ENCODE assay signal across 8 mouse cellular contexts in genomic region chr12:55831101-55831500, GRCm38 (mm10). TPM values are rescaled to one million over a fixed set of nuclear protein-coding genes. Genes with fewer than 3 reads are reported as not detected.
DNase-seq lines count a peak whose midpoint lies in the region; TF ChIP-seq lines count a peak whose summit lies in the region.
"Had no signal": no experiment of that assay in that cellular context is flagged by ENCODE, and none has a peak within 500 bp of the region (broad histone marks: within the 10 kb centered on the region; RNA-seq: fewer than 3 reads in every experiment).

No protein-coding gene starts in this region.

- H3K9me3 ChIP-seq in MEL (replicated peaks; ENCODE audit: insufficient read depth, low read length), result no peaks in the 10 kb centered on the region
- H3K9me3 ChIP-seq: hindbrain, embryonic 15.5 days had no signal

- H3K4me3 ChIP-seq in C2C12 (ENCODE audit: insufficient read depth, poor library complexity, severe bottlenecking), result no peak overlapping the region
- no peak overlapping the region for H3K4me3 ChIP-seq in MEL (ENCODE audit: control insufficient read depth in 1 of 2, insufficient read depth in 1 of 2, low read depth in 2 of 2, low read length in 2 of 2)
- H3K4me3 ChIP-seq: hindbrain, embryonic 15.5 days had no signal

- H3K4me1 ChIP-seq in MEL (ENCODE audit: control insufficient read depth in 1 of 2, insufficient read depth in 2 of 2, low read length in 2 of 2), result peaks cover 0 to 4% of the 10 kb centered on the region in 2 experiments; a peak in 1 of 4 replicates
- H3K4me1 ChIP-seq: hindbrain, embryonic 15.5 days had no signal

- TF ChIP-seq RAD21 in MEL (IDR thresholded peaks at IDR 0.05; ENCODE audit: low read depth, low read length), result peak; percentile 90

- no peak for TF ChIP-seq POLR2A in MEL (IDR thresholded peaks at IDR 0.05; ENCODE audit: control insufficient read depth in 1 of 2, insufficient read depth in 1 of 2, low read depth in 1 of 2, low read length in 2 of 2, poor library complexity in 1 of 2)

- H3K9ac ChIP-seq in MEL (ENCODE audit: control insufficient read depth, low read depth, low read length, poor library complexity, severe bottlenecking), result no peak overlapping the region
- H3K9ac ChIP-seq: hindbrain, embryonic 15.5 days had no signal

- no peak overlapping the region for H3ac ChIP-seq in C2C12 (ENCODE audit: control insufficient read depth, insufficient read length, low read depth)

- H3K36me3 ChIP-seq in C2C12 (ENCODE audit: control insufficient read depth, insufficient read depth) (no peaks in the 10 kb centered on the region), MEL (ENCODE audit: control insufficient read depth in 1 of 2, insufficient read depth in 2 of 2, low read length in 2 of 2) (peaks cover 0 to 5% of the 10 kb centered on the region in 2 experiments; a peak in 2 of 4 replicates)
- H3K36me3 ChIP-seq: hindbrain, embryonic 15.5 days had no signal

- H3K27me3 ChIP-seq in C2C12 (ENCODE audit: control insufficient read depth, insufficient read depth, insufficient read length), result no peaks in the 10 kb centered on the region
- H3K27me3 ChIP-seq in MEL (ENCODE audit: control insufficient read depth in 1 of 2, insufficient read depth in 2 of 2, low read length in 2 of 2), result no peaks in the 10 kb centered on the region
- H3K27me3 ChIP-seq: hindbrain, embryonic 15.5 days had no signal

- TF ChIP-seq CTCF in C2C12 (IDR thresholded peaks at IDR 0.05; ENCODE audit: control insufficient read depth, insufficient read depth, insufficient read length), result peak; percentile 77
- TF ChIP-seq CTCF in MEL (IDR thresholded peaks at IDR 0.05 in 2 of 3, conservative IDR thresholded peaks at IDR 0.05 in 1 of 3; ENCODE audit: control insufficient read depth in 1 of 3, insufficient read depth in 1 of 3, low read depth in 2 of 3, low read length in 3 of 3, poor library complexity in 1 of 3, severe bottlenecking in 1 of 3), result peak; percentile 70 to 84 (median 78)

- H3K27ac ChIP-seq in MEL (ENCODE audit: control insufficient read depth, low read depth, low read length), result no peak overlapping the region
- H3K27ac ChIP-seq: hindbrain, embryonic 15.5 days had no signal

- DNase-seq in MEL (ENCODE audit: low read depth, low spot score), result peak; percentile 75
- DNase-seq in cerebellum, adult 8-10 months, result peak; percentile 61
- DNase-seq in gastrocnemius, postnatal 25 days, result peak; percentile 46
- peak; percentile 71 for DNase-seq in layer of hippocampus, adult 9-10 months (ENCODE audit: low spot score)
- DNase-seq in lung, postnatal 36 days, result peak; percentile 91
- peak; percentile 22 for DNase-seq in spleen, adult 12 weeks (ENCODE audit: low spot score)

- TF ChIP-seq EP300 in MEL (IDR thresholded peaks at IDR 0.05; ENCODE audit: low read depth in 1 of 2, low read length in 2 of 2), result no peak

- H3K79me2 ChIP-seq in C2C12 (ENCODE audit: control insufficient read depth, insufficient read depth), result no peaks in the 10 kb centered on the region
- H3K79me2 ChIP-seq in MEL (ENCODE audit: control insufficient read depth, insufficient read depth, low read length, poor library complexity), result no peaks in the 10 kb centered on the region

- H3K79me3 ChIP-seq in C2C12 (ENCODE audit: low read depth), result no peaks in the 10 kb centered on the region

TF ChIP-seq in C2C12, 6 proteins besides CTCF, POLR2A, EP300 and RAD21:
- TF ChIP-seq MYOG (IDR thresholded peaks at IDR 0.05; ENCODE audit: control insufficient read depth, extremely low read depth, insufficient read length), result no peak
- TF ChIP-seq USF1 (IDR thresholded peaks at IDR 0.05; ENCODE audit: low read depth), result peak; percentile 55
- peak; percentile 62 for TF ChIP-seq MAX (IDR thresholded peaks at IDR 0.05)

TF ChIP-seq in MEL, 35 proteins besides CTCF, POLR2A, EP300 and RAD21:
- no peak for TF ChIP-seq CHD1 (IDR thresholded peaks at IDR 0.05; ENCODE audit: low read depth, low read length)
- 0 out of 2 replicates have a peak, but pooled peaks have one; percentile 28 for TF ChIP-seq RCOR1 (IDR thresholded peaks at IDR 0.05; ENCODE audit: low read depth, low read length)
- TF ChIP-seq USF1 (IDR thresholded peaks at IDR 0.05; ENCODE audit: low read depth, low read length), result peak; percentile 22; the same call in 1 of the 2 replicates
- peak; percentile 69 for TF ChIP-seq ZC3H11A (IDR thresholded peaks at IDR 0.05; ENCODE audit: low read depth, low read length)
- TF ChIP-seq GATA1 (IDR thresholded peaks at IDR 0.05; ENCODE audit: low read depth, low read length), result no peak
- TF ChIP-seq MAX (IDR thresholded peaks at IDR 0.05; ENCODE audit: low read length), result peak; percentile 79
- TF ChIP-seq TCF12 (IDR thresholded peaks at IDR 0.05; ENCODE audit: low read depth, low read length), result 0 out of 2 replicates have a peak, but pooled peaks have one; percentile 10
- peak; percentile 84 for TF ChIP-seq SMC3 (IDR thresholded peaks at IDR 0.05; ENCODE audit: low read depth, low read length)
- TF ChIP-seq MYC (IDR thresholded peaks at IDR 0.05; ENCODE audit: low read depth, low read length), result peak; percentile 70
- TF ChIP-seq NRF1 (IDR thresholded peaks at IDR 0.05; ENCODE audit: insufficient read depth, low read depth, low read length, poor library complexity, severe bottlenecking), result no peak
TF ChIP-seq in MEL: peak in this region for 7.

RNA-seq across cellular contexts. Expression of gene Brms1l, which starts 5.0 kb away (rescaled TPM):
- 22.5 TPM for polyA plus RNA-seq in C2C12 (2012; fragmentation: generic; extraction: Trizol)
- 17.4 and 17.5 TPM in 2 replicates for total RNA-seq in MEL (2012; rRNA removed)
- 10 to 100 TPM in 1 of 2 experiments, not detected in 1; 33.5 TPM for polyA plus RNA-seq in MEL (2012; ENCODE audit: insufficient read depth in 1 of 2, insufficient read length in 2 of 2, low read depth in 1 of 2, low replicate concordance in 2 of 2, missing spikeins in 1 of 2)
- total RNA-seq in gastrocnemius, postnatal 25 days (2021), result 10 to 100 TPM; 15.6 to 17.0 TPM

RNA-seq across cellular contexts. Expression of gene Ralgapa1, which starts 10.1 kb away (rescaled TPM):
- polyA plus RNA-seq in C2C12 (2012; fragmentation: generic; extraction: Trizol) (3.6 TPM), MEL (2012; ENCODE audit: insufficient read depth in 1 of 2, insufficient read length in 2 of 2, low read depth in 1 of 2, low replicate concordance in 2 of 2, missing spikeins in 1 of 2) (100 to 1,000 TPM in 1 of 2 experiments, 10 to 100 TPM in 1; 29.7 to 111 TPM)
- total RNA-seq in MEL (2012; rRNA removed), result 14.1 and 17.8 TPM in 2 replicates
- total RNA-seq in gastrocnemius, postnatal 25 days (2021), result 10 to 100 TPM; 35.2 to 38.6 TPM

Comparison
In these comparisons a context has a peak if more than half of its experiments do, and no peak if none do; other contexts are left out.
1. DNase-seq: peak in every context shown above with its lines; median percentile 91 in lung, postnatal 36 days; 75 in MEL; 71 in layer of hippocampus, adult 9-10 months; 61 in cerebellum, adult 8-10 months; 46 in gastrocnemius, postnatal 25 days; 22 in spleen, adult 12 weeks.